Mouse (Mus musculus): ENCODE data around the gene Rad54l2. TPM values are rescaled to one million over a fixed set of nuclear protein-coding genes. Genes with fewer than 3 reads are reported as not detected.

Rad54l2 gene
- polyA plus RNA-seq, 1 experiment from 2014 or later: 9.8 TPM

GRCm38 (mm10) chr9:106783554-106783953 is 5.4 kb downstream of the Rad54l2 start:
- no peak for DNase-seq (ENCODE audit: extremely low spot score, low spot score)
- no peaks in the 10 kb centered on the region for H3K9me3 ChIP-seq
- H3K27me3 ChIP-seq (ENCODE audit: poor library complexity, severe bottlenecking): no peaks in the 10 kb centered on the region
- H3K36me3 ChIP-seq (replicated peaks): peaks cover 3% of the 10 kb centered on the region; the same call in 1 of the 2 replicates
- H3K27ac ChIP-seq: no peak overlapping the region
- peaks cover 16% of the 10 kb centered on the region for H3K4me1 ChIP-seq
- H3K4me3 ChIP-seq: no peak overlapping the region
- WGBS: 99% methylated on average over 2 of the region's 2 CpGs

- Histone ChIP-seq H3K36me3 (replicated peaks) (peaks cover 6% of the 10 kb centered on the region; the same call in 1 of the 2 replicates), H3K4me3 (no peak overlapping the region), H3K27ac (no peak overlapping the region), H3K27me3 (ENCODE audit: poor library complexity, severe bottlenecking) (no peaks in the 10 kb centered on the region), H3K4me1 (0 out of 2 replicates have a peak, but pooled peaks cover 3% of the 10 kb centered on the region), H3K9me3 (no peaks in the 10 kb centered on the region)
- DNase-seq (ENCODE audit: extremely low spot score, low spot score): no peak
- WGBS: 85% methylated on average over 3 of the region's 3 CpGs
These were observed 8.9 kb downstream of the Rad54l2 start for GRCm38 (mm10) chr9:106780086-106780485.

DNA sequence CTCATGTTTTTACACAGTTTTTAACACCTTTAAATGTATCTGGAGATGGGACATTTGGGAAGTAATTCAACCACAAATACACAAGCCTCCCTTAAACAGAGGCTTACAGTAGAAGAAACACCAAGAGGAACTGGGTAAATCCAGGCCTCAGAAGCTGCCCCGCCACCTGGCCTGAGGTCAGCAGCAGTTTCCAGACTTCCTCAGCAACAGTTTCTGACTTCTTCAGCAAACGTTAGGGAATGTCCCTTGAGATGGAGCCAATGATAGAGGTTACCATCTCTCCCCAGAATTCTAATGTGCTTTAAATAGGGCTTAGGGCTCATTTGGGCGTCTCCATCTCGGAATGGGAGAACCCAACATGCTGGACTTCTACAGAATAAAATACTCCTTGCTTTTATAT is 10.7 kb downstream of the Rad54l2 start:
- DNase-seq (ENCODE audit: extremely low spot score, low spot score): no peak
- Histone ChIP-seq H3K27ac (no peak overlapping the region), H3K36me3 (replicated peaks) (peaks cover 8% of the 10 kb centered on the region; the same call in 1 of the 2 replicates), H3K4me3 (no peak overlapping the region), H3K27me3 (ENCODE audit: poor library complexity, severe bottlenecking) (no peaks in the 10 kb centered on the region), H3K4me1 (0 out of 2 replicates have a peak, but pooled peaks cover 3% of the 10 kb centered on the region), H3K9me3 (no peaks in the 10 kb centered on the region)
- 92% methylated on average over 4 of the region's 4 CpGs for WGBS

DNA sequence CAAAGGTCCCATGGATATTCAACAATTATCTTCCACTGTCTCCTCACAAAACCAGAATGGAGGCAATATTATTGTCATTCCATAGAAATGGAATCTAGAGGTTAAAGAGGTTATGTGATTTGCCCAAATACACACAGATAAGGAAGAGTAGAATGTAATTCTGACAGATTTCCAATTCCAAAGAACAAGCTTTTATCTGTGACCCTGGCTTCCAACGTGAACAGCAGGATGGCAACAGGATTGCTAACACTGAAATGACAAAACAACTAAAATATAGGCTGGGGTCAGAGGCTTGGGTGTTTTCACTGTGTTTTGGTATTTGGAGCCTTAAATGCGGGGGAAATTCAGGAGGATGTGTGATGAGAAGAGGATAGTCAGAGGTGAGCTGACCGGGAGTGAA is 11.6 kb downstream of the Rad54l2 start:
- Histone ChIP-seq H3K36me3 (replicated peaks) (peaks cover 5% of the 10 kb centered on the region; the same call in 1 of the 2 replicates), H3K4me1 (0 out of 2 replicates have a peak, but pooled peaks cover 3% of the 10 kb centered on the region), H3K27ac (no peak overlapping the region), H3K4me3 (no peak overlapping the region), H3K9me3 (no peaks in the 10 kb centered on the region), H3K27me3 (ENCODE audit: poor library complexity, severe bottlenecking) (no peaks in the 10 kb centered on the region)
- DNase-seq (ENCODE audit: extremely low spot score, low spot score): no peak
- 91% methylated on average over 3 of the region's 3 CpGs for WGBS

- no peak for DNase-seq (ENCODE audit: extremely low spot score, low spot score)
- WGBS: 91% methylated on average over 1 of the region's 1 CpGs
- no peaks in the 10 kb centered on the region for H3K27me3 ChIP-seq (ENCODE audit: poor library complexity, severe bottlenecking)
These were observed 12.9 kb downstream of the Rad54l2 start for GRCm38 (mm10) chr9:106776116-106776515.

GRCm38 (mm10) chr9:106771770-106772169 is 17.2 kb downstream of the Rad54l2 start:
- no peaks in the 10 kb centered on the region for H3K9me3 ChIP-seq
- no peak for DNase-seq (ENCODE audit: extremely low spot score, low spot score)
- 90% methylated on average over 2 of the region's 2 CpGs for WGBS
- H3K4me1 ChIP-seq: 0 out of 2 replicates have a peak, but pooled peaks cover under 1% of the 10 kb centered on the region
- no peak overlapping the region for H3K27ac ChIP-seq
- no peaks in the 10 kb centered on the region for H3K27me3 ChIP-seq (ENCODE audit: poor library complexity, severe bottlenecking)
- no peak overlapping the region for H3K4me3 ChIP-seq
- H3K36me3 ChIP-seq (replicated peaks): peaks cover 17% of the 10 kb centered on the region

More at GRCm38 (mm10) chr9:106776116-106776515, 12.9 kb downstream of the Rad54l2 start:
- no peak overlapping the region for H3K27ac ChIP-seq
- H3K4me1 ChIP-seq: 0 out of 2 replicates have a peak, but pooled peaks cover 3% of the 10 kb centered on the region
- no peaks in the 10 kb centered on the region for H3K9me3 ChIP-seq
- no peak overlapping the region for H3K4me3 ChIP-seq
- H3K36me3 ChIP-seq (replicated peaks): peaks cover 4% of the 10 kb centered on the region; the same call in 1 of the 2 replicates

GRCm38 (mm10) chr9:106770216-106770615 is 18.8 kb downstream of the Rad54l2 start:
- H3K4me3 ChIP-seq: no peak overlapping the region
- 91% methylated on average over 3 of the region's 3 CpGs for WGBS
- 0 out of 2 replicates have a peak, but pooled peaks cover 5% of the 10 kb centered on the region for H3K4me1 ChIP-seq
- H3K36me3 ChIP-seq (replicated peaks): peaks cover 16% of the 10 kb centered on the region
- no peaks in the 10 kb centered on the region for H3K27me3 ChIP-seq (ENCODE audit: poor library complexity, severe bottlenecking)
- DNase-seq (ENCODE audit: extremely low spot score, low spot score): no peak
- H3K9me3 ChIP-seq: no peaks in the 10 kb centered on the region
- no peak overlapping the region for H3K27ac ChIP-seq

- H3K36me3 ChIP-seq (replicated peaks): peaks cover 13% of the 10 kb centered on the region
- H3K4me1 ChIP-seq: 0 out of 2 replicates have a peak, but pooled peaks cover 5% of the 10 kb centered on the region
- no peaks in the 10 kb centered on the region for H3K9me3 ChIP-seq
- DNase-seq (ENCODE audit: extremely low spot score, low spot score): no peak
- 96% methylated on average over 5 of the region's 5 CpGs for WGBS
- no peak overlapping the region for H3K4me3 ChIP-seq
- H3K27ac ChIP-seq: no peak overlapping the region
- no peaks in the 10 kb centered on the region for H3K27me3 ChIP-seq (ENCODE audit: poor library complexity, severe bottlenecking)
These were observed 19.2 kb downstream of the Rad54l2 start for GRCm38 (mm10) chr9:106769781-106770180.

GRCm38 (mm10) chr9:106756421-106756820 is 32.6 kb downstream of the Rad54l2 start:
- Histone ChIP-seq H3K4me3 (no peak overlapping the region), H3K4me1 (no peaks in the 10 kb centered on the region), H3K9me3 (no peaks in the 10 kb centered on the region), H3K27ac (no peak overlapping the region), H3K27me3 (ENCODE audit: poor library complexity, severe bottlenecking) (no peaks in the 10 kb centered on the region), H3K36me3 (replicated peaks) (peaks cover 56% of the 10 kb centered on the region)
- WGBS: 91% methylated on average over 9 of the region's 9 CpGs
- DNase-seq (ENCODE audit: extremely low spot score, low spot score): no peak

DNA sequence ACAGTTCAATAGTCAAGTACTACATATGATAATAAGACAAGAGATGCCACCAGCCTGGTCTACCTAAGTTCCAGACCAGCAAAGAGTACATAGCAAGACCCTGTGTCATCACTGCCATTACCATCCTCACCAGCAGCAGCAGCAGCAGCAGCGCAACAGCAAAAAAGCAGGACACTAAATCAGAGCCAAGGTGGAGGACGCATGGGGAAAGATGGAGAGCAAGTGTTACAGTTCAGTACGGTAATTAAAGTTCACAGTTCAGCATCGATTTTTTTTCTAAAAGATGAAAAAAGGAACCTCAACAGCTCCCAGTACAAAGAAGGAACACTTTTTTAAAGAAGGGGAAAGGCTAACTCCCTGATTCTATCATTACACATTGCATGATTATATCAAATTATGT is 33.2 kb downstream of the Rad54l2 start:
- no peak for DNase-seq (ENCODE audit: extremely low spot score, low spot score)
- H3K4me1 ChIP-seq: no peaks in the 10 kb centered on the region
- no peak overlapping the region for H3K27ac ChIP-seq
- no peak overlapping the region for H3K4me3 ChIP-seq
- H3K36me3 ChIP-seq (replicated peaks): peaks cover 62% of the 10 kb centered on the region
- no peaks in the 10 kb centered on the region for H3K27me3 ChIP-seq (ENCODE audit: poor library complexity, severe bottlenecking)
- 93% methylated on average over 4 of the region's 4 CpGs for WGBS
- H3K9me3 ChIP-seq: no peaks in the 10 kb centered on the region

DNA sequence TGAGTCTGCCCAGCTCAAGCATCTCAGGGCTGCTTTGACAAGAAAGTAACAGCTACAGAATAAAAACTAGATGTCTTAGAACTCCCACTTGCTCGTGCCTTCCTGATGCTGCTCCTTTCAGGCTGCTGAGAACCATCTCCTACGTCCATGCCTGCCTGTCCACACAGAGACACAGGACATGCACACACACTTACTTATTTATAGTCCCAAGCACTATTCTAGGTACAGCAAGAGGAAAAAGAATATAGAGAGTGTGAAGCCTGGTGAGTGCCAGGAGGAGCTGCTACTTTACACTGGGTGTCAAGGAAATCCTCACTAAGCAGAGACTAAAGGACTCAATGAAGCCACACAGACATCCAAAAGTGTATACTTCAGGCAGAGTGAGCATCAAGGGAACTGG is 34.7 kb downstream of the Rad54l2 start:
- no peak overlapping the region for H3K4me3 ChIP-seq
- 90% methylated on average over 2 of the region's 2 CpGs for WGBS
- H3K27me3 ChIP-seq (ENCODE audit: poor library complexity, severe bottlenecking): no peaks in the 10 kb centered on the region
- H3K27ac ChIP-seq: no peak overlapping the region
- no peaks in the 10 kb centered on the region for H3K9me3 ChIP-seq
- peaks cover 66% of the 10 kb centered on the region for H3K36me3 ChIP-seq (replicated peaks)
- no peak for DNase-seq (ENCODE audit: extremely low spot score, low spot score)
- no peaks in the 10 kb centered on the region for H3K4me1 ChIP-seq

- Histone ChIP-seq H3K4me1 (no peaks in the 10 kb centered on the region), H3K27me3 (ENCODE audit: poor library complexity, severe bottlenecking) (no peaks in the 10 kb centered on the region), H3K4me3 (no peak overlapping the region), H3K9me3 (no peaks in the 10 kb centered on the region), H3K36me3 (replicated peaks) (peaks cover 62% of the 10 kb centered on the region), H3K27ac (no peak overlapping the region)
- 93% methylated on average over 5 of the region's 5 CpGs for WGBS
- DNase-seq (ENCODE audit: extremely low spot score, low spot score): no peak
These were observed 36.9 kb downstream of the Rad54l2 start for GRCm38 (mm10) chr9:106752135-106752534.

- Histone ChIP-seq H3K4me1 (no peaks in the 10 kb centered on the region), H3K36me3 (replicated peaks) (peaks cover 53% of the 10 kb centered on the region), H3K27ac (no peak overlapping the region), H3K4me3 (no peak overlapping the region), H3K9me3 (no peaks in the 10 kb centered on the region), H3K27me3 (ENCODE audit: poor library complexity, severe bottlenecking) (no peaks in the 10 kb centered on the region)
- DNase-seq (ENCODE audit: extremely low spot score, low spot score): no peak
- WGBS: 89% methylated on average over 1 of the region's 1 CpGs
These were observed 49.0 kb downstream of the Rad54l2 start for GRCm38 (mm10) chr9:106739962-106740361.

- no peaks in the 10 kb centered on the region for H3K4me1 ChIP-seq
- no peak for DNase-seq (ENCODE audit: extremely low spot score, low spot score)
- H3K36me3 ChIP-seq (replicated peaks): peaks cover 49% of the 10 kb centered on the region
- 84% methylated on average over 1 of the region's 1 CpGs for WGBS
- no peaks in the 10 kb centered on the region for H3K9me3 ChIP-seq
- no peak overlapping the region for H3K27ac ChIP-seq
- H3K4me3 ChIP-seq: no peak overlapping the region
- no peaks in the 10 kb centered on the region for H3K27me3 ChIP-seq (ENCODE audit: poor library complexity, severe bottlenecking)
These were observed 49.9 kb downstream of the Rad54l2 start for GRCm38 (mm10) chr9:106739056-106739455.

Measured in forebrain, embryonic 10.5 days (tissue).